Mouse (Mus musculus) adrenal gland, adult 8-10 months (tissue): Measurements from ENCODE around the gene Acta1. TPM values are rescaled to one million over a fixed set of nuclear protein-coding genes. Genes with fewer than 3 reads are reported as not detected.

ENCODE experiments used
- DNase-seq: peaks from one replicate; pipeline ENCODE4 v3.0.0; 2022
- total RNA-seq, 4 experiments: library from RNA; stranded (reverse); gene quantifications; 2 replicates each; pipeline ENCODE4 v1.2.4; 2022

The Acta1 gene
- total RNA-seq, 4 experiments from 2014 or later: 0.17 to 4.4 (median 0.80) TPM

DNA sequence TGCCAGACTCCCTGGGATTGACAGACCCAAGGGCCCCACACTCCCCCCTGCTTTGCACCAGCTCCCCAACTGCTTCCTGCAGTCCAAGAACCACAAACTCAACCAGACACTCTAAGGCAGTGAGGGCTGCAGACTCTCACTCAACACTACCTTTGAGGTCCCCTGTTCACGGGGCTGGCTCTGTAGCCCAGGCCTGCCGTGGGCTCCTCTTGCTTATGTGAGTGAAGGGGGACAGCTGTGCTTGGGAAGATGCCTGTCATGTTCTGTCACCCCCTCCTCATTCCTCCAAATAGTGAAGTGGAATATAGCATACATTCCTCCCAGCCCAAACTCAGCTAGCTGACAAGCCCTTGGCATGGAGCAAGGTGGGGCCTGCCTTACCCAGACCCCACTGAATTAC, 12.1 kb downstream of the Acta1 start:
- DNase-seq: no peak

DNA sequence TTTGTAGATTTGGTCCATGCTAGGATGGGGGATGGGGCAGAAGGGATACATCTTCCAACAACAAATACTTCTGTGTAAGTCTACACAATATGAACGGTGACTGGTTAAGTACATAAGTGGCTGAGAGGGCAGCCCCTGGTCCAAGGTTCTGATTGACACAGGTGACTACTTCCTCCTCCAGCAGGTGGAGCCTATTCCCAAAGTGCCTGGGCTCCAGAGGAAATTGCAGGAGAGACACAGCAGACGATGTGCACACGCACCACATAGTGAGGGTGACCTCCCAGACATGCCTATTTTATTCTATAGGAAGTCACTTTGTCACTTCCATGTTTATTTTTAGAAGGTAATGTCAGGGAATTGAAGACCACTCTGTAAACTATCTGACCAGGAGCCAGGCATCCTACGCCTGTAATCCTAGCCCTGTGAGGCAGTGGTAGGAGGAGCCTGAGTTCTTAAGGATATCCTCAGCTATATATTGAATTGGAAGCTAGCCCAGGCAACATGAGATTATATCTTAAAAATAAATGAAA, 13.7 kb downstream of the Acta1 start:
- DNase-seq: no peak

DNA sequence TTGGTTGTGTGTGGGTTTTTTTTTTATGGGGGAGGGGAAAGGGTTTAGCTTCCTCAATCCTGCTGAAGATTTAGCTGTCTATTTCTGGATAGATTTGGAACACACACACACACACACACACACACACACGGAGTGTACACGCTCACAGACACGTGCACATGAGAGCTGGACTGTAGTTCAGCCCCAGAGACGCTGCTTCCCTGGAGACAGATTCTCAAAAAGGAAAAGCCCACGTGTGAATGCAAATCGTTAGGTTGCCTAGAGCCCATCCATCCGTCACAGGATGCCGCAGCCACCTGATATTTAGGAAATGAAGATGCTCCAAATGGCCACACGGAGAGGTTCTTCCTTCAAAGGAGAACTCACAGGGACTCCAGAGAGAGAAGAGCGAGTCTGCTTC, 14.3 kb downstream of the Acta1 start:
- no peak for DNase-seq

DNA sequence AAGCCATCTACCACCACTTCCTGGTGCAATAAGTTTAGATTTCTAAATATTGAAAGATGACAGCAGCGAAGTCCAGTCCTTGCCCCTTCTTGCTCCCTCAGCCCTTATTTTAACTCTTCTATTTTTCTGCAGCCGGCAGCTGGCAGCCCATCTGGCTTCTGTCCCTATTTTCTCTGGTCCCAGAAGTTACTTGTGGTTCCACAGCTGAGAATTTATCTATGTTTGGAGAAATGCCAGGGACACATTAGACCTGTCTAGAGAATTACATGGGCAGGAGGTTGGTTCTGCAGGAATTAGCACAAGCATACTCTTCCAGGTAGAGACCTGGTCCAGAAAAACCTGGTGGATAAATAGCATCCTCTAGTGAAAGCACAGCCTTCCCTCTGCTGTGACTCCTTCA, 16.7 kb downstream of the Acta1 start:
- DNase-seq: no peak

DNA sequence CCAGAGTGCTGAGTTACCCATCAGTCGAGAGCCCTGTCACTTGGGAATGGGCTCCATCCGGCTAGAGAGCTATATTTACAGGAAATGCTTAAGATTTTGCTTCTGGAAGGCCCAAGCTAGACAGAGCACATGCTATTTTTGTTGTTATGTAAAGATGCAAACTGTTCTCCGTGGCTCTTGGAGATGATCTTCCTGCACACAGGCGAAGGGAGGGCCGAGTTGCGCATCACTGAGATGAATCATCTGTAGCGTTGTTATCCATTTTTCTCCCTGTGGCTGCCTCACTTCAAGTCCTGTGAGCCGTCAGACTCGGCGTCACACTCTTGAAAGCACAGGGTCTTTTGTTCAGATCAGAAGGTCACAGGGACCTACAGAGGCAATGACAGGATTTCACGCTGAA, 20.2 kb downstream of the Acta1 start:
- DNase-seq: no peak

DNA sequence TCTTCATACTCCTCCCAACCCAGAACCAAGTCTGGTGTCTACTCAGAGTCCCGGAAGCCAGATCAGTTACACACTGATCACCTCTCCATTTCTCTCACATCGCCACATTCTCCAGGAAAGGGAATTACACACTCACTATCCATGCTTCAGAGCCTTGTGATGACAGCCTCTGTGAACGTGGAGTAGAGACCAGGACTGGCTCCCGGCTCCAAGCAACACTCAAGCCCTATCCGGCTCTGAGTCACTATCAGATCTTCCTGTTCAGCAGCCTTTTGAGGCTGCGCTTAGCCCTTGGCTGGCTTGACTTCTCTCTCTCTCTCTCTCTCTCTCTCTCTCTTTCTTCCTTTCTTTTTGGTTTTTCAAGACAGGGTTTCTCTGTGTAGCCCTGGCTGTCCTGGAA, 21.2 kb downstream of the Acta1 start:
- no peak for DNase-seq

DNA sequence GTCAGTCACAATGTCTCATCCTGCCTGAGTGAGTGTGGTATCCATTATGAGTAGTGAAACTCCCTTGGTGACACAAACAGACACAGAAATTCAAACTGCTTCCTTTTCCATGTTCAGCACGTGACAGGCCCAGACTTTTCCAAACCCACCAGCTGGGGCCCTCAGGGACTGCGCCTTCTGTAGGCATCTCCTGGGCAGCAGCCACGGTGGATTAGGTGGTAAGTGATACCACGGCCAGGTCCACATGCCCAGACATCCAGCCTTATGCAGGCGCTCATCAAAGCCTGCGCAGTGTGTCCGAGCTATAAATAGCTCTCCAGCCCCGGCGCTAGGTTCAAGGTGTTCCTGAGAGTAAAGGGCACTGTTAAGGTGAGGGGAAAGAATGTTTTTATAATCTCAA, 22.5 kb downstream of the Acta1 start:
- DNase-seq: no peak

DNA sequence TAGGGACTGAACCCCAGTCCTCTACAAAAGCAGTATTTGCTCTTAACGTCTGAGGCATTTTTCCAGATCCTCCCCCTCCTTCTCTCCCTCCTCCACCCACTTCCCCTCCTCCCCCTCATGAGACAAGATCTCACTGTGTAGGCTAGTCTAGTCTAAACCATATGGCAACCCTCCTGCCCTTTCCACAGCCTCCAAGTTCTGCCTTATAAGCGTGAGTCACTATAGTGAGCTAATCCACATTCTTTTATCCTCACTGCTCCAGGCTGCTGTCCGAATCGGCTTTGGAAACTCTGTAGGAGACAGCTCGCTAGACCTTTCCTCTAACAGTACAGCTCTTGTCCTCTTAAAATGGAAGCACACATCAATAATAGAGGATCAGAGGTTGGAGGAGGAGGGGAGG, 27.6 kb downstream of the Acta1 start:
- no peak for DNase-seq

DNA sequence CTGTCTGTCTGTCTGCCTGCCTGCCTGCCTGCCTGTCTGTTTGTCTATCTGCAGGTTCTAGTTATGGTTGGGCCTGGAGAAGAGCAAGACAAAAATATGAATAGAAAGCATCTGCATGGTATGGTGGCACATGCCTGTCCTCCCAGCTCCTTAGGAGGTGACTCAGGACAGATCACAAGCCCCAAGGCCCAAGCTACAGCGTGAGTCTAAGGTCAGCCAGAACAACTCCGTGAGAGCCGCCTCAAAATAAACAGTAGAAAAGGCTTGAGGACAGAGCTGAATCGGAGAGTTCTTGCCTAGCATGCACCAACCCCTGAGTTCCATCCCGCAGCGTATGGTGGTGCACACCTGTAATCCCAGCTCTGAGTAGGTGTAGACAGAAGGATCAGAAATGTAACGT, 28.8 kb downstream of the Acta1 start:
- DNase-seq: peak; percentile 18

DNA sequence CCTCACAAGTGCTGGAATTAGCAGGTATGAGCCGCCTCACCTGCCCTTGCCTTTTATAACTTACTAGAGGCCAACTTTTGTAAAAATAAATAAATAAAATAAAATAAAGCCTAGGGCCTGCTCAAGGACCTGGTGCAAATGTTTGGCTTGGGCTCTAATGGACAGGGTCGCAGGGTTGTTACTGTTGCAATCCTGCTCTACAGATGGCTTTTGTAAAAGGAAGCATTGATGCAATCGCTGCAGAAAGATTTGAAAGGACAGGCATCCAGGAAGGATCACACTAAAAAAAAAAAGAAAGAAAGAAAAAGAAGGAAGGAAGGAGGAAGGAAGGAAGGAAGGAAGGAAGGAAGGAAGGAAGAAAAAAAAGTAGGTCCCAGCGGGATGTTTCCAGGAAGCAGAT, 34.2 kb downstream of the Acta1 start:
- no peak for DNase-seq

DNA sequence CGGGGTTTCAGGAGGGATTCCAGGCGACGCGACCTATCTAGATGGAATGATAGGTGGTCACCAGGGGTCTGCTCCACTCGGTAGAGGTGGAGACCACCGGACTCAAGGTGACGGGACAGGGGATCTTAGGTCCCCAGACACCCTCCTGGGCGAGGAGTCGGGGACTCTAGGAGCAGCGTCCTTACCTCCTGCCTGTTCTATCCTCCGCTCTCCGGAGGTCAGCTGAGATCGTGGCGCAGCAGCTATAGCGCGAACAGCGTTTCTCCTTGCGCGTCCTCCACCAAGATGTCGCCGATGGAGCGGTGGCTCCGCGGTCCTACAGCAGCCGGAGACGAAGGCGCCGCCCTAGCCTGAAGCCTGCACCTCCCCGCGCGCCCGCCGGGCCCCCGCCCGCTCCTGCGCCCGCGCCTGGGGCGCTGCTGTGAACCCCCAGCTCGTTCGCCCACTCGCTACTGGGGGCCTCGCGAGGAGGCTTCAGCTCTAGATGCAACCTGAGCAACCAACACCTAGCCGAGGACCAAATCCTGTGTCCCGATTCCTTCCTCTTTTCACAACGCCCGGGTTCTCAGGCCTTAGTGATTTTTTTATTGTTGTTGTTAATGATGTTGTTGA, 34.8 kb downstream of the Acta1 start, which contains the start of gene Ccsap:
Ccsap (minus strand) TSS at position 562 of the 612 bp plus-strand sequence.
- no peak for DNase-seq

DNA sequence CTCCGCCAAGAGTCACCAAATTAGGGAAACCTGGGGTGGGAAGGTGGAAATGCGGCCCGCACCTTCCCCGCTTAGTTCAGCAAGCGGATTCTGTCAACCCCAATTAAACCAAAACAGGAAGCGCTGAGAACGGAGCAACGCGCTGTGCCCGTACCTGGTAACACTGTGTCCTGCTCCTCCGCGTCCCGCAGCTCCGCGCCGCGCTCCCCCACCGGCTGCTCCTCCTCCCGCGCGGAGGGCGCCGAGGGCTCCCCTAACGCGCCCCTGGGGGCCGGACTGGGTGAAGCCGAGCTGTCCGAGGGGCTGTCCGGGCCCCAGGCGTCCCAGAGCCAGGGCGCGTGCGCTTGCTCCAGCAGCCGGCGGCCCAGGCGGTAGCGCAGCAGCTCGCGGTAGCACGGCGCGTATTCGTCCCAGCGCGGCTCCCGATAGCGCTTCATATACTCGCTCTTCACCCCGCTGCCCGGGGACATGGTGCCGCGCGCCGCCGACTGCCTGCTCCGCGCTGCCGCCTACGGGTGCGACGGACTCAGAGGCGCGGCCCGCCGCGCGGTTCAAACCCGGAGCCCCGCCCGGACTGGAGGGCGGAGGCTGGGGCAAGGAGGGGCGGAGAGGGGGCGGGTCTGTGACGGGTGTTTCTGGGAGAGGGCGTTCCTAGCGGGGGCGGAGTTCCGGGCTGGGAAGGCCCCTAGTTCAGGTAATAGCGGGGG, 35.5 kb downstream of the Acta1 start:
- DNase-seq: peak; percentile 87

DNA sequence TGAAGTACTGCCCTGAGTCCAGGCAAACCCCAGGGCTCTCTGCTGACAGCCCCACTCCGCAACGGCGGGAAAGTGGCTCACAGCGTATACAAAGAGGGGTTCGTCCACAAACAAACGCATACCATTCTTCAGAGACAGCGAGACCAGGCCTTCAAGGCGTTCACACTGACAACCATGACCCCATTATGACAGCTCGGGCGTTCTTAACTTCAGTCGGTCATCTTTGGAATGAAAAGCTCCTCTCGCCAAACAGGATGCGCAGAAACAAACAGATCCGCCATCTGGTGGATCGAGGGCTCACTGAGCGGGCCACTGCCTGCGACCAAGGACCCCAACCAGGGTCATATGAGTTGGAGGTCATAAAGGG, 36.0 kb downstream of the Acta1 start:
- DNase-seq: no peak

DNA sequence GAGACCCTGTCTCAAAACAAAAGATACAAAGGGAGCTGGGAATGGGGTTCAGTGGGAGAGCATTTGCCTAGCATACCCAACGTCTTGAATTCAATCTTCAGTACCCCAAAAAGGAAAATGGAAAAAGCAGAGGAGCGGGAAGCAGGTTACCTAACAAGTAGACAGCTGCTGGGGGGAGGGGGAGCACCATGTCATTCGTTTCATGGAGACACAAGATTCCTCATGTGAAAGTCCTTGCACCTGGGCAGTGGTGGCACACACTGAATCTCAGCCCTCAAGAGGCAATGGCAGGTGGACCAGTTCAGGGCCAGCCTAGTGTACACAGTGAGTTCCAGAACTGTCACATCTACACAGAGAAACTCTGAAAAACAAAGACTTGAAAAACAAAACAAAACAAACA, 37.2 kb downstream of the Acta1 start:
- no peak for DNase-seq

DNA sequence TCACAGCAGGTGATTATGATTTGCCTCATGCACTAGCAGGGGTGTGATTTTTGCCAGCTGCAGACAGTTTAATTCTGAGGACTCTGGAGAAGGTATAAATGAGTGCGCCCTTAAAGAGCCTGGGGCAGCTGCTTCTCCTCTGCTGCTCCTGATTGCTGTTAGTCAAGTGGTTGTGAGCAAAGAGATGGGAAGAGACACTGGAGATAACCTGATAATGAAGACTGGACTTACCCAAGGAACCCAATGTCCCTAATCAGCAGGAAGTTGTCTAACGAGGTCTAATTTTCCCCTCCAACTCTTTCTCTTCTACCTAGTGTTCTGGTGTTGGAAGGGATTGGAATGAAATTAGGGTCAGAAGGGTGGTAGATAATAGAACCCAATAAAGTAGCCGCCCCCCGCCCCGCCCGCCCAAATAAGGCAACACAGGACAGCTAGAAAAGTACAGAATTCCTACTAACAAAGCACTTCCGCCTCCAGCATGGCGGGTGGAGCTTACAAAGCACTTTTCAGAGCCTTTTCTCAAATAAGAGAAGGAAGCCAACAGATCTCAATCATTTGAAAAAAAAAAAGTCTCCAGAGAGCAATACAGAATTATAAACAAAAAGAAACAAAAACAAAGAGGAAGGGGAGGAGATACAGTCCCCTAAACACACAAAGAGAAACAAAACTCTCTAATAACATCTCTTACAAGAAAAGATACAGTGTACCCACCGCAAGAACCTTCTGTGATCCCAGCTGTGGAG, 39.6 kb downstream of the Acta1 start:
- DNase-seq: no peak

DNA sequence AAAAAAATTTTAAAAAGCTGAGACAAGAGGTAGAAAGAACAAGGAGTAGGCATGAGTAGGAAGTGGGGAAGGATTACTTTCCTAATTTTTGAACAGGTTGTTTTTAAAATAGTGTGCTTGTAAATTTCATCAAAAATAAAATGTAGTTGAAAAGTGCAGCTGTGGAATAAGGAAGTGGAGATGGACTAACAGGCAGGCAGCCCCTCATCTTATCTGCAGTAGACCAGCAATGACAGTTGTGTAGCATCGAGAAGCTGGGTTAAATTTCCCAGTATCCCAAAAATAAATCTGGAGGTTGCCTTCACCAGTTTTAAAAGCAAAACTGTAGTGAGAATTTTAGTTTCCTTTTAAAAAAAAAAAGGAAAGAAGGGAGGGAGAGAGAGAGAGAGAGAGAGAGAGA, 40.3 kb downstream of the Acta1 start:
- no peak for DNase-seq

DNA sequence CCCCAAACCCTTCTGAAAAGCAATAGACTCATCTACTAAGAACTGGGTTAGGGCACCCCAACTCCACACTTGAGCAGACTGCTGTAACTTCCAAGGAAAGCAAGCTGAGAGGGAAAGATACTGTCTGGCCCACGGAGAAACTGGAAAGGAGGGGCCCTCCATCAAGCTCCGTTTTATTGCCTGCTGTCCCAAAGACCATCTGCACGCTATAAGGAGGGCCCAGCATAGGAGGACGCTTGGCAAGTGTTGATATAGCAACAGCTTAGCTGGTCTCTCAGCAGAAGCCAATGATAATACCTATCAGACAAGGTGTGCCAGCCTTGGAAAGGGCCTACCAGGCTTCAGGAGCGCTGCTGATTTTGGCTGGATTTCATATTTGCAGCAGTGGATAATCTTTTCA, 43.0 kb downstream of the Acta1 start:
- DNase-seq: no peak

DNA sequence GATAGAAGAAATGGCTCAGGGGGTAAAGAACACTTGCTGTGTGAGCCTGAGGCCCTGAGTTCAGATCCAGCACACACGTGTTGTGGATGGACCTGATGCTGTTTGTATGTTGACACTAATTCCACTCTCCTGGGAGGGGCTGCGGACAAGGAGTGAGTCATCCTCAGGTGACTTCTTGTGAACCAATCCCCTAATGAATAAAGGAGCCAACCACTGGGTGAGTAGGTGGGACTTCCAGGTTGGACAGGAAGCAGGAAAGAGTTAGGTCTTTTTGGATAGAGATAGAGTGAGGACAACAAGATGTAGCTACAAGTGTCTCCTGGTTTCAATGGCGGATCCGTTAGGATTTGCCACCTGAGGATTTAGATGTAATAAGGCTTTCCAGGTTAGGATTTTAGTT, 45.2 kb downstream of the Acta1 start:
- no peak for DNase-seq

DNA sequence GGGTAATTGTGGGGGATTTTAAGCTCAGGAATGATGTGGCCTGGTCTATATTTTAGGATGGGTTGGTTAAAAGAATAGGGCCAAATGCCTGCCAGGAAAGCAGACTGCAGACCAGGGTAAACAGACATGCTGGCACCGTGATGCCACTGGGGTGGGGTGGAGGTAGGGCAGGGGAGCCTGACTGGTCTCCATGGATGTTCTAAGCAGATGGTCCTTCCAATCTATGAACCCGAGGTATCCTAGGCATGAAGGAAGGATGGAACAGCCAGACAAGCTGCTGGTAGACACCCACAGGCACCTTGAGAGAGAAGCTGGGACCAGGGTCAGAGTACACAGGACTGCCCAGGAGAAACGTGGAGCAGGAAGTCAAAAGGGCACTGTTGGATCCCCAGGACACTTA, 47.0 kb downstream of the Acta1 start:
- no peak for DNase-seq

DNA sequence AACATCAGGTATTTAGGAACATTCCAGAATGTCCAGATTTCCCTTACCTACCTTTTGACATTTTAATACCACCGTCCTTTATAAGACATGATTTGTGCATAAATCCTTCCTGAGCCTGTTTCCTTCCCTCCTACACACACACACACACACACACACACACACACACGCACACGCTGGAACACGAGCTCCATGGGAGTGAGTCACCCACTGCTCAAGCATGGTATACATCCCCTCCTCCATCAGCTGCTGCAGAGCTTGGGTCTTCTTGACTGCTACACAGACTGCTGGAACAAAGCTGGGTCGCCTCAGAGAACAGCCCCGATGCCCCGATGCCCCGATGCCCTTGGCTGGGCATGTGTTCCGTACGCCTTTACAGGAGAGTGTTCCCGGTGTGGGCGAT, 48.0 kb downstream of the Acta1 start:
- DNase-seq: no peak

DNA sequence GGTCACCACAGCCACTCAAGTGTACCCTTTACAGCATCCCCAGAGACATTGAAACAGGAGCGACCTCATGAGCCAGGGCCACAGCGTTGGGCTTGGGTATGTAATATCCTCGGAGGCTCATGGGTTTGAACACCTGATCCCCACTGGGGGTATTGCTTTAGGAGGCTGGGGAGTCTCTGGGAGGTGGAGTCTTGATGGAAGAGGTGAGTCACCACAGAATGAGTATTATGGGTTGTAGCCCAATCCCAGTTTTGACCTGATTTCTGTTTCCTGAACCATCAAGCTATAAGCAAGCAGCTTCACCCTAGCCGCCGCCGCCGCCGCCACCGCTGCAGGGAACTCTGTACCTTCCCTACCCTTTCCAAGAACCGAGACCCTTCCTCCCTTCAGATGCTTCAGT, 48.6 kb downstream of the Acta1 start:
- no peak for DNase-seq

DNA sequence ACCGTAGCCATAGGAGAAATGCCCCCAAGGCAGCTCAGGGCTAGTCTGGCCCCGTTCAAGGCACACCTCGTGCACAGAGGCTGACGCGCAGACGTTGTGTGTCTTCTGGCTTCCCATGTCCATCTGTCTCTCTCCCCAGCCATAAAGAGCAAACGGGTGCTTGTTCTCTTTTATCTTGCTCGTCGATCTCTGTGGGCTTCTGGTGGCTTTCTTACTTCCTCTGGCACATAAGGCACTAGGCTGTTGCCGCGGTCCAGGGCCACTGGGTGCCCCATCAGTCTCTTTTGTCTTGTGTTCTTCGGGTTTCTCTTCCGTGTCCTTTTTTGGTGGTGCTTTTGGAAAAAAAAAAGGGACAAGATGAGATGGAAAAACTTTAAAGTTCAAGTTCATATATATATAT, 49.4 kb downstream of the Acta1 start:
- no peak for DNase-seq

DNA sequence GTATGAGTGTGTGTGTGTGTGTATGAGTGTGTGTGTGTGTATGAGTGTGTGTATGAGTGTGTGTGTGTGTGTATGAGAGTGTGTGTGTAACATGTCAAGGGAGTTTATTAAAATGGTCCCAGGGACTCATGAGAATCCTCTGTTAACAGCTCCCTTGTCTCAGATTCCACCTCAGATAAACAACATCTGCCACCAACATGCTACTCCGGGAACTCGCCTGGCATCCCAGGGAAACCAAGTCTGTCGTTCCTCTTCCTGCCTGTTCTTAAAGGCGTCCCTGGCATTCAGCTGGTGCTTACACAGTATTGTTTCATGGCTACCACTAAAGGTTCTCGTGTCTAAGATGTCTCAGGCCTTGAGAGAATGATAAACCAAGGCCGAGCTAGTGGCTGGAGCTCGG, 50.2 kb downstream of the Acta1 start:
- no peak for DNase-seq

DNA sequence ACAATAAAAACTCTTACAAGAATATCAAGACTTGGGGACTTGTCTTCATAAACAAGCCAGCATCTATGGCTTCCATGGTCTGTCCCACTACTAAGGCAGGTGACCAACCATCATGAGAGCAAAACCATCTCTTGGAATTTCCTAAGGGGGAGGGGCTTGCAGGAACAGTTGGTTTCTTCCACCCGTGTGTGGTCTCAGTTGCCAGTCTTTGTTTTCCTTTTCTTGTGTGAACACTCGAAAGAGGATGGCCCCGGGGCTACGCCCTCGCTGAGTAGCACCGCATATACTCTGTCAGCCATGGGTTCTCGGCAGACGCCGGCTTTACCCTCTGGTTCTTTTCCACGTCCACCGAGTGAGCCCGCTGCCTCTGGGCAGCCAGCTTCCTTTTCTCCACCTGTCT, 52.5 kb downstream of the Acta1 start:
- no peak for DNase-seq
